Mouse (Mus musculus) mouse embryonic stem cell (cell line): Measurements from ENCODE around the gene 2010003K11Rik.
"Not testable (repeated sequence)": the region's sequence is repeated elsewhere in the genome, so short reads cannot be mapped to it uniquely, and the experiment has no call there.

Experiments
- in situ Hi-C, 2 experiments: fragments of 300-500 bp; cut with MboI; formaldehyde crosslinking; loops; 1 replicate in 1 of 2; 3 replicates in 1 of 2; pipeline ENCODE4 v1.14.3; 2019 to 2020; ENCODE audit warnings: low sequenced_read_pairs in 2 of 2, low pct_unique_long_range_greater_than_20kb in 1 of 2, mixed read lengths in 1 of 2; ENCODE audit not compliant: unreplicated experiment in 1 of 2

Gene 2010003K11Rik

DNA sequence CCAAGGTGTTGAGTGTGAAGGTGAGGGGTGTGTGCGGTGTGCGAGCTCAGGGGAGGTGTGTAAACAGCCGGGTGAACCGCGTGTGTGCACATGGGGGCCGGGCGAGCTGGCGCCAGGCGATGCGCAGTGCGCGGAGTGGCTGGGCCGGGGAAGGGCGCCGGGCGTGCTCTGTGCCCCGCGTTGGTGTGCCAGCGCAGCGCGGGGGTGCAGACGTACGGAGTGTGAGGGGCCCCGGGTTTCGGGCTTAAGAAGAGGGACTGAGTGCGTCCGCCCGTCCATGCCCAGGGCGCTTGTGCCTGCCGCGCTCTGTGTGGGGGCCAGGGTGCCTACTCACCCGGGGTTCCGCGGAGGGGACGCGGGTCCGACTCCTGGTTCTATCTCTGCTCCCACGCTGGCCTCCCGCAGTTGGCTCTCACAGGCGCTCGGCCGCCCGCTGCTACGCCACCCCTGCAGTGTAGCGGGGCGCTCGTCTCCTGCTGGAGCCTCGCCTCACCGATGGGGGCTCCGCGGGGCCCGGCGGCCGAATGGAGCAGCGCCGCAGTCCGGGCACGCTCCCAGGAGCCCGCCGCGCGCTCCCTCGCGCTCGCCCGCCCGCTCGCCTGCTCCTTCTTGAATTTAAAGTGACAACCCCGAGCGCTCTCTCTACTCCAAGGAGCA, 21.7 kb downstream of the 2010003K11Rik start:
- in situ Hi-C loops: loop anchor here in 1 of 2 experiments (25.0 kb wide), 1 partner anchor 511 kb away; the partner anchor contains the start of gene Npas4

DNA sequence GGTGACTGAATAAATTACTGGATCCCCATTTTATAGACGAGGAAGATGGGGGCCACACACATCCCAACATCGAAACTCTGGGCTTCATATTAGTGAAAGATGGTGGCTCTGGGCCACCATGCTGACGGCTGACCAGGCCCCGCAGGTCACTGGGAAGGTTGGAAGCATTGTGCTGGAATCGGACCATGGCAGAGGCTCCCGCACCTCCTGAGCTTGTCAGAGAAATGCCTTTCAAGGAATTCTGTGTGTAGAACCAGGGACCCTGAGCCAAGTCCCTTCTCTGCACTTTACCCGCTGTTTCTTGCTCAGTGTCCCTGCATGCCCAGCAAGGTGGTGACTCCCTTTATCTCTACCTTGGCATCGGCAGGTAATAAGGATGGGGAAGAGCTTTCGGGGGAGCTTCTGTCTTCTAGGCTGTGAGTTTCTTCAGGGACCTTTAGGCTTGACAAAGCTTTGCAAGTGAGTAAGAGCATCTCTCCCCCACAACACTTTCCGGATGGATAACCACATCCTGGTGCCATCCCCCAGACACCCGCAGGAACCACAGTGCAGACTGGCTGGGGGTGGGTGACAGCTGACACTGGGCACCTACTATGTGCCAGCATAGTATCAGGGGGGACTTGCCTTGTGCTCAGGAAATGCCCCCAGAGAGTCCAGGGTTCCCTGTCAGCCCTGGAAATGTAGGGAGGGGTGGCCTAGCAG, 23.0 kb downstream of the 2010003K11Rik start:
- in situ Hi-C loops: loop anchor here in 1 of 2 experiments (25.0 kb wide), 1 partner anchor 512 kb away; the partner anchor contains the start of gene Npas4

DNA sequence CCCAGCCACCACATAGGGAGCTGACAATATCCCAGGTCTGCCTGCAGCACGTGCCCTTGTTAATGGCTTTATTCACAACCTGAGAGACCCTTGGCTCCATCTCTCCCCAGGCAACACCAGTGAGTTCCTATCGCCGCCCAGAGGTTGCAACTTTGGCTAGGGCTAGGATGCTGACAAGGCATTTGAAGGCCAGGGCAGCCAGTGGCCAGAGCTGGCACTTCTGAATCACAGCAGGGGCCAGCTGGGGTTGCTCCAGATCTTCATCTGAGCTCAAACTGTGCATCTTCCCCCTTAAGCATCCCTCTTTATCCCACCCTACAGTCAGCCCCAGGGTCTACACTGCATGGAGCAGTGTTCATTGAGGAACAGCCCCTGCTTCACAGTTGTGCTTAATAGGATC, 23.6 kb downstream of the 2010003K11Rik start:
- in situ Hi-C loops: loop anchor here in 1 of 2 experiments (25.0 kb wide), 1 partner anchor 513 kb away; the partner anchor contains the start of gene Npas4

DNA sequence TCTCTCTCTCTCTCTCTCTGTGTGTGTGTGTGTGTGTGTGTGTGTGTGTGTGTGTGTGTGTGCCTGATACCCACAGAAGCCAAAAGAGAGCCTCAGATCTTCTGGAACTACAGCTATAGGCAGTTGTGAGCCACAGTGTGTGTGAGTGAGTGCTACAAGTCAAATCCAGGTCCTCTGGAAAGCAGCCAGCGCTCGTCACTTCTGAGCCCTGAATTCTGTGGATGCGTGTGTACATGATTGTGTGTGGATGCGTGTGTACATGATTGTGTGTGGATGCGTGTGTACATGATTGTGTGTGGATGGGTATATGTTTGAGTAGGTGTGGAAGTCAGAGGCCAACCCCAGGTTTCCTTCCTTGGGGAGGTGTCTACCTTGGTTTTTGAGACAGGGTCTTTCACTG, 24.8 kb downstream of the 2010003K11Rik start:
- in situ Hi-C loops: no loop called here

DNA sequence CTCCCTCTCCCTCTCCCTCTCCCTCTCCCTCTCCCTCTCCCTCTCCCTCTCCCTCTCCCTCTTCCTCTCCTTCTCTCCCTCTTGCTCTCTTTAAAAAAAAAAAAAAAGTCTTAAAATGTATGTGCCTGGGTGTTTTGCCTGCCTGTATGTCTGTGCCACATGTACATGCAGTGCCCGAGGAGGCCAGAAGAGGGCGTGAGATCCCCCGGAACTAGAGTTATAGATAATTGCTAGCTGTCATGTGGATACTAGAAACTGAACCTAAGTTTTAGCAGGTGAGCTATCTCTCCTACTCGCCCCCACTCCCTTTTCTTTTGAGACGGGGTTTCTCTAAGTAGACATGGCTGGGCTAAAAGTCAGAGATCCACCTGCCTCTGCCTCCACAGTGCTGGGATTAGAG, 30.0 kb downstream of the 2010003K11Rik start:
- in situ Hi-C loops: no loop called here

DNA sequence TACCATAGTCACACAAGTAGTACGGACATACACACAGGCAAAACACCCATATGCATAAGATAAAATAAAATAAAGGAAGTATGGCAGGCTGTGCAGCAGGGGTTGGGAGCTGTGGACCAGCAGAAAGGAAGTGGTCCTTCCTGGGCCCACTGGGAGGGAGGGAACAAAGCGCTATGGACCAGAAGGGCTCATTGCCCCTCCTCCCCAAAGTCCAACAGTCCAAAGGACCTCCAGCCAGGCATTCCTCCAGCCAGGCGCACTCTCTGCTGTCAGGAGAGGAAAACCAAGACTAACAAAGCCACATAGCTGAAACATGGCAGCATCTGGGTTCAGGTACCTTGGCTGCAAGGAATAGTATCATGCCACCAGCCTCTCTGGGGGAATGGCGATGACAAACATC, 33.7 kb downstream of the 2010003K11Rik start:
- in situ Hi-C loops: no loop called here

DNA sequence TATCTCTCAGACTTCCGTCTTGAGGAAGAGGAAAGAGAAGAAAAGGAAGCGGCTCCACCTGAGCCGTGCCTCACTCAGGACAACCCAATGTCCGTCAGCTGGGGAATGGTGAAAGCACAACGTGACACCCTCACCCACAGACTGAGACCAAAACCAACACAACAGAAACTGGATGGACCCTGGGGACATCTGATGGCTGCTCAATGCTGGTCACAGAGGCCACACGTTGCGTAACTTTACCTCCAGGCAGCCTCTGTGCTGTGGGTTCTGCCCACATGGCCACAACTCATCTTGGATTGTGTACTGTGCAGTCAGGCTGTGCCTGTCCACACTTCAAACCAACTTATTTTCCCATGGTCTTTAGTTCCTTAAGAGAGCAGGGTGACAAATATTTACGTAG, 36.4 kb downstream of the 2010003K11Rik start:
- in situ Hi-C loops: no loop called here

DNA sequence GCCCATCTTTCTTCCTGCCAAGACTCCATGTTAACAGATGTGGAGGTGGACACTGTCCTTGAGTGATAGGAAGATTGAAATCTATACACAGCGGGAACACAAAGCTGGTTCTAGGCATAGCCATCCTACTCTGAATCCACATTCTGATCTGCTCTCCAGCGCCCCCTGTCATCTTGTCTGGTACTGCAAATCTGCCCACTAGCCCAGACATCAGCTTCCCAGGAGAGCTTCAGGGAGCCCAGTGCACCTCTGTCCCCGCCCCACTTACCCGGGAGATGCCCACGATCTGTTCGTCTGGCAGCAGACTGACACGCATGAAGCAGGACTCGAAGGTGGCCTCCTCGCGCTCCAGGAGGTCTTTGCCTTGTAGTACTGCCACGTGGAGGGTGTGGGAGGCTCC, 42.2 kb downstream of the 2010003K11Rik start:
- in situ Hi-C loops: no loop called here

DNA sequence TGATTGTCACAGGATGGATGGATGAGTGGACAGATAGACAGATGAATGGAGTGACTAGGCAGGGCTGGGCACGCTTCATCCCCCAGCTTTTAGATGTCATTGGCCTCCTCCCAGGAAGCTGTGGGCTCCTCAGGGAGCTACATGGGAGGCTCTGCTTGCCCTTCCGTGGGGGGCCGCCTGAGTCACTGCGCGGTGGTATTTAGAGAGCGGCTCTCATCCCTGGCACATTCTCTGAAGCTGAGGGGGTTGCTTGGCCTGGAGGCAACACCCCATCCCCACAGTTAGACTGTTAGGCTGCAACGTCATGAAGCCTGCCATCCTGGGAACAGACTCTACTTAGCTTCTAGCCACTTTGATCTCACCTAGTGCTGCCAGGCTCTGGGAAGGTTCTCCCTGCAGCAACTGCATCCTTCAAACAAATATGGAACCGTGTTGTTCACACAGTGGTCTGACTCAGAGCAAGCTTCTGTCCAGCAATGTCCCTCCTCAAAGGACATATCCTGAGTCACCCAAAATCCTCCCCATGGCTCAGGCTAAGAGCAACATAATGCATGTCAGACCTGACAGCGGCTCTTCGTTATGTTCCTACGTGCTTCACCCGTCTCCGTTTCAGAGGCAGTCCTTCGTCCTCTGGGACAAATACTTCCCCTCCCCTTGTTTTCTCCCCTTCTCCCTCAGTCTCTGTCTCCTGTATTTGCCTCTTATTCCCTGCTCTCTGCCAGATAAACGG, 43.1 kb downstream of the 2010003K11Rik start:
- in situ Hi-C loops: no loop called here

DNA sequence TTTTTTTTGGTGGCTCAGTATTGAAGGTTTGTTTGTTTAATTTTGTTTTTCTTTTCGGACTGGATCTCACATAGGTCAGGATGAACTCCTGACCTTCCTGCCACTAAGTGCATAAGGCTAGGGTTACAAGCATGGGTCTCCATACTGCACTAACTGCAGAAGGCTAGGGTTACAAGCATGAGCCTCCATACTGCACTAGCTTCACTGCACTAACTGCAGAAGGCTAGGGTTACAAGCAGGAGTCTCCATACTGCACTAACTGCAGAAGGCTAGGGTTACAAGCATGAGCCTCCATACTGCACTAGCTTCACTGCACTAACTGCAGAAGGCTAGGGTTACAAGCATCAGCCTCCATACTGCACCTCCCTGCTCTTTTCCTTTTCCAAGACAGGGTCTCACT, 44.3 kb downstream of the 2010003K11Rik start:
- in situ Hi-C loops: not testable (repeated sequence)

DNA sequence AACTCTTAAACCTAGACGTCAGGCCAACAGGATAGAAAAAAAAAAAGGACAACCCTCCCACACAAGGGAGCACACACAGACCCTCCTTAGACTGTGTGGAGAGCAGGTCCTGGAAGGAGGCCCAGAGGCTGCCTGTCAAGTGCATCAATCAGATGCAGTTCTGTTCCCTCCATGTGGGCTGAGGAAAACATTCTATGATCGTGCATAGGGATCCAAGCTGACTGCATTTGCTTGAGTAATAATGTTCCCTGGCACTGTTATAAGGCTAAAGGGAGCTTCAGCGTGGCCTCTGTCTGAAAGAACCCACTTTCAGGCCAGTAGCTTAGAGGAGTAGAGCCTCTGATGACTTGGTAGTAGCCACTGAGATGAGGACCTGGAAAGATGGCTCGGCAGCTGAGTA, 45.9 kb downstream of the 2010003K11Rik start:
- in situ Hi-C loops: no loop called here

DNA sequence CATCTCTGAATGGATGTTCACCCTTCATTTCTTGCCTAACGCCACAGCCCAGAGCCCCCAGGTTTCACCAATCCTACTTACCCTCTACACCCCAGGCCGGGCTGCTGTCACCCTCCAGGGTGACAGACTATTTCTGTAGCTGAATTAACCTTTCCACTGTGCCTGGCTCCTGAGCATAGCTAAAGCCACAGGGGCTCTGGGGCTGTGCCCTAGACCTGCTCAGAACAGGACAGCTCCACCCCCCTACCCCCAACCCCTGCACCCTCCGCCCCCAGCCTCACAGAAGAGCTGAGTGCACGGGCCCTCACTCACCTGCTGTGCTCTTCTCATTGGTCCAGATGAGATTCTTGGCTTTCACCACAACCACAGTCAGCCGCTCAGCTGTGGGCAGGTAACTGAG, 46.4 kb downstream of the 2010003K11Rik start:
- in situ Hi-C loops: no loop called here

DNA sequence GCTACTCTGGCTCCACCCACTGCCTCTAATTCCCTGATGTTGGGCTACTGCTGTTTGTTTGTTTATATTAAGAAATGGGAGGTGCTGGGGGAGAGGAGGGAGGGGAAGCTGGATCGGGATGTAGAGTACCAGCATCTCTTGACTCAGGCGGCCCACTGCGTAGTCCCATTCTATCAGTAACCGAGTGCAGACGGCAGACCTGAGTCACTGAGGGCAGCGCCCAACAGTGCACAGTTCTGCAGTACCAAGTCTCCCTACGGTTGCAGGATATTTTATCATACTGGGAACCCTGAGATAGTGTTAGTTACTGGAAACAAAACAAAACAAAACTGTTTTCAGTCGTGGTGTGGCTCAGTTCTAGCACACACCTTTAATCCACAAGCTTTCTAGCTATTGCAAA, 47.3 kb downstream of the 2010003K11Rik start:
- in situ Hi-C loops: no loop called here

DNA sequence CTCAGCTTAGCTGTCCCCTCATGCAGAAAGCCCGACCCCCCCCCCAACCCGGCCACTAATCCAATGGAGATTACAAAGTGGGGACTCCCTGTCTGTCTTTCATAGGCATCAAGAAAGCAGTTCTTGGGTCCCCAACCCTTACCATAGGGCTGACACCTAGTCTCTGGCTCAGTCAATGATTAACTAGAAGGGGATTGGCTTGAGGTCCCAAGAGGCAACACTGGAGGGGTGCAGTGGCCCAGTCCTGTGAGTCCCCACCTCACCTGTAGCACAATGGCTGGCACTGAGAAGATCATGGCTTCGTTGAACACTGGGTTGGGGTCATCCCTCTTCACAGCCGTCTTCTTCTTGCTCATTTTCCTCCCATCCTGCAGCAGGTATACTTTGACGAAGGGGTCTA, 47.7 kb downstream of the 2010003K11Rik start:
- in situ Hi-C loops: no loop called here

DNA sequence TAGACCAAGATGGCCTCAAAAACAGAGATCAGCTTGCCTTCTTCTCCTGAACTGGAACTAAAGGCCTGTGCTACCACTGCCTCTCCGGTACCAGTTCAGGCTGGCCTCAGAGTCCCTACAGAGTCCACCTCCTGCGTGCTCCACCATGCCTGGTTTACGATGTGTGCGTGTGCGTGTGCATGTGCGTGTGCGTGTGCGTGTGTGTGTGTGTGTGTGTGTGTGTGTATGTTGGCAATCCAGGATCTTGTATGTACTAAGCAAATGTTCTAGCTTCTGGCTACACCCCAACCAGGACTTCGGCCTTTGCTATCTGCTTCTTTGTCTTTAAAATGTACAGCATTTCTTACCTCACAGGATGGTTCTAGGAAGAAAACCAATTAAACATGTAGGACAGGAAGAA, 49.2 kb downstream of the 2010003K11Rik start:
- in situ Hi-C loops: no loop called here

DNA sequence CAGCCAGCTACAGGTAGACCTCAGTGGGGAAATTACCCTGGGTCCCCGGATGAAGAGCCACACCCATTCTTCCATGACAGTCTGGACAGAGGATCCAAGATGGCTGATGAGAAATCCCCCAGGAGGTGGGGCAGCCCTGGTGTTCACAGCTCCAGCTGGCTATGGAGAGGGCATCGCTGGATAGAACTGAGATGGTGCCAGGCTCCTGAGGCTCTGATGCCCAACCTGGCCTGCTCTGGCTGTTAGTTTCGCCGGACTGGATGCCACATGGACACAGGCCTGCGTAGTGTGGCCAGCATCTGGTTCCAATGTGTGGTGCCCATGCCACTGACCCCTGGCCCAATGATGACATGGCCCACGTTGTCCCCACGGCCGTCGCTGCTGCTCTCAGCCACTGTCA, 50.9 kb downstream of the 2010003K11Rik start:
- in situ Hi-C loops: no loop called here
